Mouse (Mus musculus): ENCODE measurements around the gene Mansc4.

Mansc4 gene

DNA sequence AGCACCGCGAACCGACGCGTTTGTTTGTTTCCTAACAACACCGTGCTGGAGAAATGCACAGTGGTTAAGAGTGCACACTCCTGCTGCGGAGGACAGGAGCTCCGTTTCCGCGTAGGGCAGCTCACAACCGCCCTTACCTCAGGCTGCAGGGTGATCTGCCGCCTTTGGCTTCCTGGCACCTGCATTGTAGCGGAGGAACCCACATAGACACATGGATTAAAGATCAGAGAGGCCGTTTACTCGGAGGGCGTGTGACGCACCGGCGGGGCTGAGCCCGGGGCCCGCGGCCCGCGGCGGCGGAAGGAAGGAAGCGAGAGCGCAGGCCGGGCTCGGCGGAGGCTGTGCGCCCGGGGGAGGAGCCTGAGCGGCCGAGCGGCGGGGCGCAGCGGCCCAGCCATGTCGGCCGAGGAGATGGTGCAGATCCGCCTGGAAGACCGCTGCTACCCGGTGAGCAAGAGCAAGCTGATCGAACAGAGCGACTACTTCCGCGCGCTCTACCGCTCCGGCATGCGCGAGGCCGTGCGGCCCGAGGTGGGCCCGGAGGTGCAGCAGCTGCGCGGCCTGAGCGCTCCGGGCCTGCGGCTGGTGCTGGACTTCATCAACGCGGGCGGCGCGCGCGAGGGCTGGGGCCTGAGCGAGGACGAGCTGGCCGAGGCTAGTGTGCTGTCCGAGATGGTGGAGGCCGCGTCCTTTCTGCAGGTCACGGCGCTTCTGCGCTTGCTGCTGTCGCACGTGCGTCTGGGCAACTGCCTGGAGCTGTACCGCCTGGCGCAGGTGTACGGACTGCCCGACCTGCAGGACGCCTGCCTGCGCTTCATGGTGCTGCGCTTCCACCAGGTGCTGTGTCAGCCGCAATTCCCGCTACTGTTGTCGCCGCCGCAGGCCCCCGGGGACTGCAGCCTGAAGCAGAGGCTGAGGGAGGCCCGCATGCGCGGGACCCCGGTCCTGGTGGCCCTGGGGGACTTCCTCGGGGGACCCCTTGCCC is 4.6 kb upstream of the Mansc4 start, which contains the start of gene Klhl42:
Gene Klhl42, plus strand, starts transcription at position 244 of the 985 bp plus-strand sequence.
- ChIA-PET POLR2A (interaction anchor here (0.5 to 4.8 kb wide), 25 partner anchors 11 to 618 kb away, joined by 3 to 30 read pairs (median 4); partner anchors contain the start of gene Mrps35 (in 3 of the 4)), CTCF (interaction anchor here in 1 of 4 experiments (1.1 kb wide), 1 partner anchor 83 kb away, joined by 4 read pairs; no protein-coding TSS in a partner anchor)

DNA sequence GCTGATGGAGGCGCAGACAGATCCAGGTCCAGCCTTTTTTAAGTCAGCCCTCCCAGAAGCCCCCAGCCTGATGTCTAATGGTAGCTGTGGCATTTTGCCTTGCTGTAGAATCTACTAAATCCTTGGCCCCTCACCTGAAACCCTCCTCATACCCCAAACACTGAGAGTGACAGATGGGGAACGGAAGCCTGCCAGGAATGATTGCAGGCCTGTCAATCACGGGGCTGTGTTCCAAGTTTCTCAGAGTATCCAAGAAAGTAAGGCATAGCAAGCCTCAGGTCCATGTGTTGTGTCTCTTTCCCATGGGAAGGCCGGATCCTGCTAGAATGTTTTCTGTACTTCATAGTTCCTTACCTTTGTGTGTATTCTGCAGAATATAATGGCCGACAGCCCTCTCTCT is 3.4 kb upstream of the Mansc4 start:
- CTCF ChIA-PET = no interaction called here
- POLR2A ChIA-PET = interaction anchor here in 3 of 4 experiments (0.7 to 4.8 kb wide), 10 partner anchors 9 to 335 kb away, joined by 3 to 30 read pairs (median 6); partner anchors contain the start of gene Mrps35 (in 1 of the 3)

DNA sequence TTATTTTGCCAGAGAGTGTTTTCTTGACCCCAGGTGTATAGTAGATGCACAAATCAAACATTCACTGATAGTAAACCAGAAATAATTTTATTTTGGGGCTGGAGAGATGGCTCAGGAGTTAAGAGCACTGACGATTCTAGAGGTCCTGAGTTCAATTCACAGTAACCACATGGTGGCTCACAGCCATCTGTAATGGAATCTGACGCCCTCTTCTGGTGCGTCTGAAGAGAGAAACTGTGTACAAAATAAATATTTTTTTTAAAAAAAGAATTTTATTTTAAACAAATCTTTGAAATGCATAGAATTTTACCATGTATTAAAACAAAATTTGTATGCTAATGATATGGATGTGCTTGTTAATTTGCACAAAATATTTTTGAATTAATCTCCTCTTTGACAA is 1.7 kb upstream of the Mansc4 start:
- ChIA-PET POLR2A (no interaction called here), CTCF (no interaction called here)

DNA sequence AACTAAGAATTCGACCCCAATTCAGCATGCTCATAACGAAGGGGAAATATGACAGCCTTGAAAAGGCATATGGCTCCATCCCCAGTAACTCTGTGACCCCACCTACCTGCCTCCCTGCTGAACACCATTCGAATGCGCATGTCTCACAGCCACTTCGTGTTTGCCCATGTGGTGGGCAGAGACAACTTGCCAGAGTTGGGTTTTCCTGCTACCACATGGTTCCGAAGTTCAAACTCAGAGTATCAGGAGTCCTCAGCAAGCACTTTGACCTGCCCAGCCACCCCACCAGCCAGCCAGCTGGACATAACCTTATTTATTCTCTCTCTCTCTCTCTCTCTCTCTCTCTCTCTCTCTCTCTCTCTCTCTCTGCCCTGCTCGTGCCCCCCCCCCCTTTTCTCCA is 904 bp upstream of the Mansc4 start:
- ChIA-PET POLR2A (interaction anchor here in 3 of 4 experiments (0.7 to 3.8 kb wide), 6 partner anchors 11 to 381 kb away, joined by 3 to 47 read pairs (median 4); no protein-coding TSS in a partner anchor), CTCF (interaction anchor here (0.5 to 1.5 kb wide), 5 partner anchors 29 to 264 kb away, joined by 3 to 6 read pairs (median 4); no protein-coding TSS in a partner anchor)

DNA sequence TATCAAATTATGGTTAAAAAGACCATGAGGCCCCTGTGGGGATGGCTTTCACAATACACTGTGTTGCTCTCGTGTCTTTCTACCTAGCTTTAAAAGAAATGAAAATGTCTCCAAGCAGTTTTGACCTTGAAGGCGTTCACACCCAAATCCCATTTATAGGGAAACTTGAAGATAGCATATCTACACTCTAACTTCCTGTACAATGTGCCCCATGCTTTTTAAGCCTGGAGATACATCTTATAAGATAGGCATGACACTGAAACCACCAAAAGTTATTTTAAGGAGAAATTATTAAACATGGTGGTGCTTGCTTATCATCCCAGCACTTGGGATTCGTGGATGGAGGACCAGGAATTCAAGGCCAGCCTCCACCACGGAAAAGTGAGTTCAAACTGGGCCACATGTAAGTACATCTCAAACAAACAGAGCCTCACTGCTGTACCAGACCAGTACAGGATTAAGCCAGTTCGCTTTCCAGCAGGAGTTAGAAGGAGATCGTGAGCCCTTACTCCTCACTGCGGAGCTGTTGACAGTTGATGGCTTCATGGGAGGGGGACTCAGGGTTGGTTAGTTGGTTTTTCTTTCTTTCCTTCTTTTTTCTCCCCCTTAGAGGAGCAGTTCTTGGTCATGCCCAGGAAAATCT is 1.3 kb downstream of the Mansc4 start:
- ChIA-PET POLR2A (interaction anchor here in 3 of 4 experiments (0.6 to 3.8 kb wide), 16 partner anchors 9 to 1126 kb away, joined by 3 to 47 read pairs (median 3); partner anchors contain the start of gene Mrps35 (in 1 of the 3)), CTCF (no interaction called here)

DNA sequence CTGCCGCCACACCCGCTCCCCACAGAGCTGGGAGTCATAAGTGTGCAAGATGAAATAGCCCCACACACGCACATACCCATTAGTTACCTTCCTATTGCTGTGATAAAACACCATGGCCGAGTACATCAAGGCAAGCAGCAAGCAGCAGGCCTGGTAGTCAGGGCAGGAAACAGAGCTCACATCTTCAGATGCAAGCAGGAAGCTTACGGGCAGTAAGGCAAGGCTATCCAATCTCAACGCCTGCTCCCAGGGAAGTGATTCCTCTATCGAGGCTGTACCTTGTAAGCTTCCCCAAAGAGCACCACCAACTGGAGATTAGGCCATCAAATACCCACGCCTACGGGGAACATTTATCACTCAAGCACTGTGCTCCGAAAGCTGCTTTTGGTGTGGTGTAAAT is 6.9 kb downstream of the Mansc4 start:
- CTCF ChIA-PET = interaction anchor here in 1 of 4 experiments (0.8 kb wide), 1 partner anchor 9 kb away, joined by 3 read pairs; no protein-coding TSS in a partner anchor
- POLR2A ChIA-PET = interaction anchor here in 3 of 4 experiments (0.6 to 3.0 kb wide), 15 partner anchors 9 to 871 kb away, joined by 3 to 19 read pairs (median 3); partner anchors contain the start of genes Klhl42 (in 2 of the 3), Mrps35 (in 1 of the 3) and Rep15 (in 1 of the 3)

DNA sequence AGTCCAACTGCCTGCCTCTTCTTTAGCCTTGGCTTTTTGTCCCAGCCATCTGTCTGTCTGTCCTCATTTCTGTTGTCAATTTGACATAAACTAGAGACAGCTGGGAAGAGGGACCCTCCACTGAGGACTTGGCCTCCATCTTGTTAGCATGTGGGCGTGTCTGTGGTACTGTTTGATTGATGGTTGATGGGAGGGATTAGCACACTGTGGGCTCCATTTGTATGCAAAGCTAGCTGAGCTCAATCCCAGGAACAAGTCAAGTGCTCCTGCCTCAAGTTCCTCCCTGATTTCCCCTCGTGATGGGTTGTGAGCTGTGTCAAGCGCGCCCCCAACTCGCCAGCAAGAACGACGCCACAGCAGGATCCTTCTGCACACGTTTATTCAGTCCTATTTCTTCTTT is 10.0 kb downstream of the Mansc4 start:
- CTCF ChIA-PET = interaction anchor here in 1 of 4 experiments (0.5 to 1.9 kb wide), 5 partner anchors 29 to 442 kb away, joined by 3 to 8 read pairs (median 4); no protein-coding TSS in a partner anchor
- POLR2A ChIA-PET = interaction anchor here in 3 of 4 experiments (0.5 to 2.9 kb wide), 21 partner anchors 9 to 1869 kb away, joined by 3 to 47 read pairs (median 5); partner anchors contain the start of genes Mansc4 (in 3 of the 3), Klhl42 (in 2 of the 3), Mrps35 (in 2 of the 3) and Ergic2 (in 1 of the 3)

DNA sequence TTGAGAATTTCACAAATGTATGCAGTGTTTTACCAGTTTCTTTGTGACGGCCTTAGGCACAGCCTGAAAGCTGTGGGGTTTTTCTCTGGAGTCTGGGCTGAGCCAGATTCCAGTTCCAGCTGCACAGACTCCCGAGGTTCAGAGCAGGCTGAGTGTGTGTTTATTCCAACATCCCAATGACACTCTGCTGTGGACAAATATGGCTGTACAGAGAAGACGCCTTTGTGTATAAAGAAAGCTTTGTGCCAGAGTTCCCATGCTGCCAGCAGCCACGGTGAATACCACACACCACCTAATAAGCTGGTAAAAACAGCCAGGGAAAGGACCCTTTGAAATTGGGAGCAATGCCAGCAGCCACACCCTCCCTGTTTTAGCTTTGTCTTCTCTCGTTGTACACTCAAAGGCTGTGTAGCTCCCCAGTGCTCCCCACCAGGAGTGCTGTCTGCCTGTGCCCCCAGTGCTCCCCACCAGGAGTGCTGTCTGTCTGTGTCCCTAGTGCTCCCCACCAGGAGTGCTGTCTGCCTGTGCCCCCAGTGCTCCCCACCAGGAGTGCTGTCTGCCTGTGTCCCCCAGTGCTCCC is 10.9 kb downstream of the Mansc4 start:
- POLR2A ChIA-PET = interaction anchor here (0.9 to 2.9 kb wide), 17 partner anchors 9 to 55 kb away, joined by 3 to 47 read pairs (median 5); partner anchors contain the start of genes Klhl42 (in 3 of the 4), Mansc4 (in 2 of the 4) and Mrps35 (in 2 of the 4)
- CTCF ChIA-PET = interaction anchor here in 3 of 4 experiments (0.6 to 1.9 kb wide), 8 partner anchors 10 to 242 kb away, joined by 3 to 8 read pairs (median 4); no protein-coding TSS in a partner anchor

DNA sequence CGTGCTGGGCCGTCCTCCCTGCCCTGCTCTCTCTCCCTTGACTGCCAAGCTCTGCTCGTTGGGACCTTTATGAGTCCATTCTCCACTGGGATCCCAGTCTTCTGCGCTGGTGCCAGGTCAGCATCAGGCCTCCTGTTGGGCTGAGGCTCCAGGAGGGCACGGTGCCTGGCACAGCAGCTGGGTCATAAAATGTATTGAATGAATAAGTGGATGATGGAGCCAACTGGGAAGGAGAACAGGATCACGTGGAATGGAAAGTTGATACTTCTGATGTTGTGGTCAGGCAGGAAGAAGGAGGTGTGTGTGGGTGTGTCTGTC is 21.9 kb downstream of the Mansc4 start:
- POLR2A ChIA-PET = interaction anchor here in 2 of 4 experiments (0.6 to 3.8 kb wide), 4 partner anchors 10 to 15 kb away, joined by 3 to 15 read pairs (median 4); no protein-coding TSS in a partner anchor

DNA sequence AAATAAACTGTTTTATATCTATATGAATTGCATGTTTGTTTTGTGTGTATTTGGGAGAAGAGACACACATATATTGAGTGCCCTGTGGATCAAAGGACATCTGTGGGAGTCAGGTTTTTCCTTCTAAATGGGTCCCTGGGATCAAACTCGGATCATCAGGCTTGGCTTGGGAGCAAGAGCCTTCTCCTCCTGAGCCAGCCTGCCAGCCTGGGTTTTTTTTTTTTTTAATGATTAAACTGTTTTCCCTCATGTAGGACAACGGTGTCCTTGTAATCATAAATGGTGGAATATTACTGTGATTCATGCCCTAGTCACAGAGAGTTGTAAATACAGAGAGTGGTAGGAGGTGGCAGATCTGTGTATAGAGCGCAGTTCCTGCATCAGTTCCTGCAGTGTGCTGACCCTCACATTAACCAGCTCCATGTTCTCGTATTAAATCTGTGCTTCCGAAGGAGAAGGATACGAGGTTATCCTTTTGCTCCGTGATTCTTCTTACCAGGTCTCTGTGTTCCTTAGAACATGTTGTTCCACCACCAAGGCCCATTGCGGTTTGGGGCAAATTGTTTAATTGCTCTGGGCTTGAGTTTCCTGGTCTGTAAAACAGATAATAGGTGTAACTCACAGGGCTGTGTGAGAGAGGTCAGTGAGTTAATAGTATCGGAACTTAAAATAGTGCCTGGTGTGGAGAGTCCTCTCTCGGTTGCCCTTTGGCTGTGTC is 22.4 kb downstream of the Mansc4 start:
- CTCF ChIA-PET = no interaction called here

More for the DNA sequence above, 21.9 kb downstream of the Mansc4 start:
- CTCF ChIA-PET = no interaction called here

DNA sequence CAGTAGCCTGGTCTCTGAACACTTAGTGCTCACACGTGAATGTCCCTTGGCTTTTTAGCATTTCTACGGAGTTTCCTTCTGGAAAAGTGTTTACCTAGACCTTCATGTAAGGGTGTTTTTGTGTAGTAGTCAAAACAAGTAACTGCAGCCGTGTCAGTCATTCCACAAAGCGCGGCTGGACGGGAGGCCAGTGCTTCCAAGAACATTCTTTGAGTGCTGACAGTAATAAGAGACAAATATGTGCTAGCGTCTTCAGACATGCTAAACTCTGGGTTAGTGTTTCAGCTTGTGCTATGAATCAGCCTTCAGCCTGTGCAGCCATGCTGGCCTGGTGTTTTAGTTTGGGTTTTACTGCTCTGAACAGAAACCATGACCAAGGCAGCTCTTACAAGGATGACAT is 24.1 kb downstream of the Mansc4 start:
- ChIA-PET CTCF (interaction anchor here in 1 of 4 experiments (0.6 kb wide), 1 partner anchor 309 kb away, joined by 3 read pairs; no protein-coding TSS in a partner anchor), POLR2A (interaction anchor here in 3 of 4 experiments (0.6 to 1.3 kb wide), 7 partner anchors 8 to 1852 kb away, joined by 3 to 5 read pairs (median 3); partner anchors contain the start of genes Casc1 (in 1 of the 3) and Etfrf1 (in 1 of the 3))

More for the DNA sequence above, 22.4 kb downstream of the Mansc4 start:
- POLR2A ChIA-PET = interaction anchor here in 2 of 4 experiments (0.6 to 2.0 kb wide), 3 partner anchors 9 to 15 kb away, joined by 3 to 5 read pairs (median 3); no protein-coding TSS in a partner anchor

DNA sequence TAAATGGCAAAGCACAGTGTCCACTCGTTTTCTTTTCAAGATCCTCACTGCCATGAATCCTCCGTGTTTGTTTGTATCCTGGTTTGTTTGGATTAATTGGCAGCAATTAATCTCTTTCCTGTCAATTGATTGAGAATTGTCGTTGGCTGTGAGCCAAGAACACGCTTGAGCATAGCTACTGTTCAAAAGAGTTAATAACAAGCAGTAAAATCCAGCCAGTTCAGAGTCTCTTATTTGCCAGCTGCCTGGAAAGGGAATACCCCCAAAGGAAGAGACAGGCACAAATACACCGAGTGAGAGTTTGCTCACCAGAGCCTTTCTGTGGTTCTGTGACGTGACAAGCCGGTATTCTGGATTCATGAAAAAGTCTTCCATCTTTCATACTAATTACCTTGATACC is 24.8 kb downstream of the Mansc4 start:
- ChIA-PET POLR2A (interaction anchor here in 3 of 4 experiments (0.6 to 1.3 kb wide), 9 partner anchors 9 to 1851 kb away, joined by 3 to 5 read pairs (median 3); partner anchors contain the start of genes Casc1 (in 1 of the 3), Etfrf1 (in 1 of the 3) and Mrps35 (in 1 of the 3)), CTCF (no interaction called here)

DNA sequence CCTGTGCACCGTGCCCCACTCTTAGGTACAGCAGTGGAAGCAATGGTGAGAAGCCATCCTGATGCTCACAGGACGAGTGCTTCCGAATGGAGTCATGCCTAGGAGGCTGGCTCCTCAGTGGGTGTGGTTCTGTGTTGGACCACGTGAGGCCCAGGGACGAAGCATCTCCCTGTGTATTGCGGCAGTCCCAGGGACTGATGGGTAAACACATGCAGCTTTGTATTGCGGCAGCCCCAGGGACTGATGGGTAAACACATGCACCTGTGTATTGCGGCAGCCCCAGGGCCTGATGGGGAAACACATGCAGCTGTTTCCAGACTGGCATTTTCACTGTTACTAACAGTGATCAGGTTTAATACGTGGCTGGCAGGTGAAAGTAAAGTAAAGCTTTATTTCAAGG is 25.2 kb downstream of the Mansc4 start:
- ChIA-PET POLR2A (interaction anchor here in 2 of 4 experiments (0.7 to 2.1 kb wide), 10 partner anchors 9 to 29 kb away, joined by 3 to 5 read pairs (median 3); partner anchors contain the start of genes Mrps35 (in 1 of the 2) and Rep15 (in 1 of the 2)), CTCF (no interaction called here)

DNA sequence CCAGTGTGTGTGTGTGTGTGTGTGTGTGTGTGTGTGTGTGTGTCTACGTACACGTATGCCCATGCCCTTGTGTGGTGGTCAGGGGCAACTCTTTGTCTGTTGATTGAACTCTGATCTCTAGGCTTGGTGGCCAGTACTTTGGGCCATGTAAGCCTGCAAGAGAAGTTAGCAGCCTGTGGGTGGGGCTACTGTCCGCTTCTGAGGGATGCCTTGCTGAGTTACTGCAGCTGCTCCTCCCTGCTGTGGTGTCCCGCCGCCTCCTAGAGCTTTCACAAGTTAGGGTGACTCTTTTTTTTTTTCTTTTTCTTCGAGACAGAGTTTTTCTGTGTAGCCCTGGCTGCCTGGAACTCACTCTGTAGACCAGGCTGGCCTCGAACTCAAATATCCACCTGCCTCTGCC is 27.5 kb downstream of the Mansc4 start:
- ChIA-PET POLR2A (interaction anchor here in 3 of 4 experiments (0.5 to 3.8 kb wide), 19 partner anchors 8 to 470 kb away, joined by 3 to 26 read pairs (median 4); partner anchors contain the start of genes Klhl42 (in 2 of the 3), Mansc4 (in 1 of the 3) and Mrps35 (in 1 of the 3)), CTCF (interaction anchor here in 3 of 4 experiments (0.5 to 1.5 kb wide), 10 partner anchors 8 to 1292 kb away, joined by 3 to 5 read pairs (median 3); no protein-coding TSS in a partner anchor)

DNA sequence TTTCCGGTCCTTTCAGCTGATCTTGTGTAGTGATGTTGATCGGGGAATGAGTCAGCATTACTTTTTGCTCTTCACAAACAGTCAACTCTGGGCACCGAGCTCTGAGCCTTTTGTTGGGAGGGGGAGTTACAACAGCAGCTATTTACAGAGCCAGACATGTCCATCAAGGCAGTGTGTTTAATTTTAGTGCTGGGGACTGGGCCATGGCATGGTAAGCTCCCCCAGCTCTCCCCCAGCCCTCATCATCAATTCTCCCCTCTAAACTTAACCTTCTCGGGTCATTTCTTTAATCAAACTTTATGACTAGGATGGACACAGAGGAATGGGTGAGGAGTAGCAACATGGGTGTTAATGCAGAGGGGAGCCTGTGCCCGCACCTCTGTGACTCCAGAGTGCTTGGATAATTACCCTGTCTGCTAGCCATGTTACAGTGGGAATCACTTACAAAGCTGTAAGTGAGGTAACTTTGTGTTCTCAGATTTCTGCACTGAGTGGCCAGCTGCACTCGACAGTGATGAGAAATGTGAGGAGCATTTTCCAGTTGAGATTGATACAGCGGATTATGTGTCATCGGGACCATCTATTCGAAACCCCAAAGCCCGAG is 31.4 kb downstream of the Mansc4 start:
- CTCF ChIA-PET = interaction anchor here in 1 of 4 experiments (0.5 kb wide), 1 partner anchor 39 kb away, joined by 3 read pairs; no protein-coding TSS in a partner anchor
- POLR2A ChIA-PET = interaction anchor here in 3 of 4 experiments (0.6 to 1.9 kb wide), 17 partner anchors 9 to 490 kb away, joined by 3 to 7 read pairs (median 4); partner anchors contain the start of gene Mrps35 (in 1 of the 3)

Measured in embryonic stem cell, embryonic (primary cell).